8 mouse cellular contexts compared by ENCODE assay signal in the genomic region with DNA sequence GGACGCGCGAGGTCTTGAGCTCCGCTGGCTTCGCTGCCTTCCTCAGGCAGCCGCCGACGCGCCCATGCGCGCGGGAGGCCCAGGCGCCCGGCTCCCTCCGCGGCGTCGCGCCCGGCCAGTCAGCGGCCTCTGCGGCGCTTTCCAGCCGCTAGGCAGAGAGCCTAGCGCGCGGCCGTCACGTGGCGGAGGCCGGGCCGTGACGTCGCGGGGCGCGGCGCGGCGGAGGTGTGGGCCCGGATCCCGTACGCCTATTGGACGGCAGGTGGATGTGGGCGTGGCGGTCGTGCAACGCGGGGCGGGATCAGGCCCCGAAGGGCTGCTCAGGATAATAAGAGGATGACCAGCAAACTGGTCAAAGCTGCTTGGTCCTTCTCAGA. TPM values are rescaled to one million over a fixed set of nuclear protein-coding genes. Genes with fewer than 3 reads are reported as not detected.
DNase-seq lines count a peak whose midpoint lies in the region; ATAC-seq and TF ChIP-seq lines count a peak whose summit lies in the region.

A gene (minus strand): TSS at position 184 of the 377 bp plus-strand sequence.

- H3K4me2 ChIP-seq in kidney, embryonic 15.5 days: peak within 1 kb of the TSS; percentile 95
- peak within 1 kb of the TSS; percentile 92 for H3K4me2 ChIP-seq in myocyte (ENCODE audit: low read depth)

- peak within 1 kb of the TSS; percentile 96 for H3K4me3 ChIP-seq in bone marrow macrophage, adult 2 months (ENCODE audit: insufficient read depth, low read length)
- peak within 1 kb of the TSS; percentile 96 for H3K4me3 ChIP-seq in embryonic fibroblast, embryonic 13.5 days (ENCODE audit: insufficient read depth, low read length)
- H3K4me3 ChIP-seq in heart, embryonic 10.5 days: peak within 1 kb of the TSS; percentile 87
- H3K4me3 ChIP-seq in kidney, embryonic 15.5 days (replicated peaks): peak within 1 kb of the TSS; percentile 79
- peak within 1 kb of the TSS; percentile 97 for H3K4me3 ChIP-seq in liver, adult 2 months (ENCODE audit: insufficient read depth, low read depth, low read length)
- H3K4me3 ChIP-seq in myocyte: peak within 1 kb of the TSS; percentile 51

- peak; percentile 95 for DNase-seq in A20 (ENCODE audit: low read depth, low spot score)
- peak; percentile 97 for DNase-seq in heart, embryonic 10.5 days (ENCODE audit: low spot score)
- DNase-seq in liver, adult 2 months (ENCODE audit: extremely low read depth, low read depth, low spot score): peak; percentile 76
- DNase-seq in splenic B cell, adult 2 months (ENCODE audit: low read depth, low spot score): peak; percentile 95

- peaks cover 18% of the 10 kb centered on the region for H3K27me3 ChIP-seq in heart, embryonic 10.5 days (ENCODE audit: insufficient read depth, poor library complexity, severe bottlenecking)
- H3K27me3 ChIP-seq in kidney, embryonic 15.5 days: no peaks in the 10 kb centered on the region
- H3K27me3 ChIP-seq in liver, adult 2 months (ENCODE audit: control insufficient read depth, insufficient read depth, low read length): no peaks in the 10 kb centered on the region
- H3K27me3 ChIP-seq in myocyte (ENCODE audit: control insufficient read depth, insufficient read depth, insufficient read length): no peaks in the 10 kb centered on the region
- no peaks in the 10 kb centered on the region; the same call in 1 of the 2 replicates for H3K27me3 ChIP-seq in splenic B cell, adult 2 months (ENCODE audit: control insufficient read depth, insufficient read depth, low read length, poor library complexity, severe bottlenecking)

- WGBS in heart, embryonic 10.5 days: under 1% methylated on average over 51 of the region's 51 CpGs
- WGBS in kidney, embryonic 15.5 days: 0% methylated on average over 50 of the region's 51 CpGs
- WGBS in liver, adult 2 months: under 1% methylated on average over 51 of the region's 51 CpGs

- H3K27ac ChIP-seq in bone marrow macrophage, adult 2 months (ENCODE audit: insufficient read depth, low read depth, low read length): no peak within 1 kb of the TSS
- no peak within 1 kb of the TSS for H3K27ac ChIP-seq in embryonic fibroblast, embryonic 13.5 days (ENCODE audit: insufficient read depth, low read length)
- H3K27ac ChIP-seq in heart, embryonic 10.5 days: peak within 1 kb of the TSS; percentile 92
- H3K27ac ChIP-seq in kidney, embryonic 15.5 days: peak within 1 kb of the TSS; percentile 90
- peak within 1 kb of the TSS; percentile 95 for H3K27ac ChIP-seq in liver, adult 2 months (replicated peaks; ENCODE audit: insufficient read depth, low read depth, low read length)

- no peaks in the 10 kb centered on the region for H3K36me3 ChIP-seq in heart, embryonic 10.5 days
- no peaks in the 10 kb centered on the region for H3K36me3 ChIP-seq in kidney, embryonic 15.5 days
- H3K36me3 ChIP-seq in liver, adult 2 months (ENCODE audit: control insufficient read depth, insufficient read depth, low read length): no peaks in the 10 kb centered on the region; the same call in 1 of the 2 replicates
- H3K36me3 ChIP-seq in myocyte (ENCODE audit: control insufficient read depth, insufficient read depth): no peaks in the 10 kb centered on the region
- H3K36me3 ChIP-seq in splenic B cell, adult 2 months (ENCODE audit: control insufficient read depth, insufficient read depth, low read length, poor library complexity, severe bottlenecking): no peaks in the 10 kb centered on the region

- peak within 1 kb of the TSS; percentile 85 for H3K9ac ChIP-seq in kidney, embryonic 15.5 days
- H3K9ac ChIP-seq in liver, adult 2 months (ENCODE audit: low read depth, low read length): peak within 1 kb of the TSS; percentile 99

- peaks cover 32% of the 10 kb centered on the region for H3K4me1 ChIP-seq in bone marrow macrophage, adult 2 months (ENCODE audit: control insufficient read depth, insufficient read depth, low read length)
- peaks cover 7% of the 10 kb centered on the region for H3K4me1 ChIP-seq in embryonic fibroblast, embryonic 13.5 days (ENCODE audit: control insufficient read depth, insufficient read depth, low read length)
- H3K4me1 ChIP-seq in heart, embryonic 10.5 days: peaks cover 34% of the 10 kb centered on the region
- H3K4me1 ChIP-seq in kidney, embryonic 15.5 days: peaks cover 33% of the 10 kb centered on the region
- peaks cover 36% of the 10 kb centered on the region for H3K4me1 ChIP-seq in liver, adult 2 months (ENCODE audit: control insufficient read depth, insufficient read depth, low read length)

- peak; percentile 97 for ATAC-seq in kidney, embryonic 15.5 days (replicated peaks; ENCODE audit: low FRiP score)

- peaks cover 25% of the 10 kb centered on the region for H3K79me2 ChIP-seq in liver, adult 2 months (ENCODE audit: control insufficient read depth, insufficient read depth, low read length)
- peaks cover 36% of the 10 kb centered on the region for H3K79me2 ChIP-seq in myocyte (ENCODE audit: control insufficient read depth, insufficient read depth)

- H3K9me3 ChIP-seq in heart, embryonic 10.5 days: no peaks in the 10 kb centered on the region
- H3K9me3 ChIP-seq in kidney, embryonic 15.5 days (replicated peaks): no peaks in the 10 kb centered on the region

- peak within 1 kb of the TSS; percentile 87 for H3ac ChIP-seq in myocyte (ENCODE audit: control insufficient read depth, insufficient read length)

- TF ChIP-seq CTCF in bone marrow macrophage, adult 2 months (IDR thresholded peaks at IDR 0.05; ENCODE audit: low read depth, low read length): no peak
- no peak for TF ChIP-seq CTCF in embryonic fibroblast, embryonic 13.5 days (IDR thresholded peaks at IDR 0.05; ENCODE audit: borderline replicate concordance, insufficient read depth, low read length)
- no peak for TF ChIP-seq CTCF in liver, adult 2 months (IDR thresholded peaks at IDR 0.05; ENCODE audit: low read depth, low read length)

- peak; percentile 60; the same call in 1 of the 2 replicates for TF ChIP-seq POLR2A in bone marrow macrophage, adult 2 months (IDR thresholded peaks at IDR 0.05; ENCODE audit: borderline replicate concordance, low read depth, low read length)
- TF ChIP-seq POLR2A in embryonic fibroblast, embryonic 13.5 days (IDR thresholded peaks at IDR 0.05; ENCODE audit: low read depth, low read length): peak; percentile 81
- peak; percentile 95 for TF ChIP-seq POLR2A in liver, adult 2 months (IDR thresholded peaks at IDR 0.05; ENCODE audit: extremely low read depth, insufficient read depth, low read length)
- peak; percentile 99 for TF ChIP-seq POLR2A in myocyte (IDR thresholded peaks at IDR 0.05; ENCODE audit: insufficient read length, low read depth)

TF ChIP-seq in myocyte, 11 proteins besides CTCF, POLR2A, EP300 and RAD21:
- TF ChIP-seq E2F4 (IDR thresholded peaks at IDR 0.05; ENCODE audit: insufficient read depth) (peak; percentile 2), USF1 (IDR thresholded peaks at IDR 0.05; ENCODE audit: low read depth) (peak; percentile 87), MAX (IDR thresholded peaks at IDR 0.05; ENCODE audit: low read depth) (peak; percentile 12), POLR2AphosphoS2 (IDR thresholded peaks at IDR 0.05; ENCODE audit: insufficient read length, low read depth) (peak; percentile 96), SRF (IDR thresholded peaks at IDR 0.05; ENCODE audit: control insufficient read depth, insufficient read length, low read depth) (no peak), MYOG (IDR thresholded peaks at IDR 0.05; ENCODE audit: control insufficient read depth in 1 of 3, insufficient read depth in 1 of 3, insufficient read length in 2 of 3, low read depth in 2 of 3) (no peak), TCF12 (IDR thresholded peaks at IDR 0.05; ENCODE audit: insufficient read depth, poor library complexity, severe bottlenecking) (no peak), TCF3 (IDR thresholded peaks at IDR 0.05; ENCODE audit: insufficient read length, low read depth) (no peak)

RNA-seq across cellular contexts. Expression of the gene that starts here (rescaled TPM):
- 3.0 and 3.1 TPM in 2 replicates for polyA plus RNA-seq in bone marrow macrophage, adult 2 months (2012; ENCODE audit: insufficient read depth, insufficient read length, missing spikeins)
- 5.7 and 7.4 TPM in 2 replicates for polyA plus RNA-seq in embryonic fibroblast, embryonic 13.5 days (2011; ENCODE audit: insufficient read length, low read depth, missing spikeins)
- polyA plus RNA-seq in heart, embryonic 10.5 days (2016; fragmentation: Nextera tagmentation; extraction: Ambion mirVana): 9.0 and 15.5 TPM in 2 replicates
- 14.2 and 16.0 TPM in 2 replicates for polyA plus RNA-seq in kidney, embryonic 15.5 days (2015; fragmentation: Nextera tagmentation; extraction: Ambion mirVana)
- total RNA-seq in liver, adult 2 months (2014; rRNA removed): 14.3 and 21.5 TPM in 2 replicates
- polyA plus RNA-seq in liver, adult 2 months (2012; rRNA removed): 11.0 and 12.7 TPM in 2 replicates
- 34.3 TPM for polyA plus RNA-seq in myocyte (2012; fragmentation: generic; extraction: Trizol)

Comparison
In these comparisons a context has a peak if more than half of its experiments do, and no peak if none do; other contexts are left out.
1. H3K27ac ChIP-seq: peak in heart, embryonic 10.5 days (single experiment), kidney, embryonic 15.5 days (single experiment) and liver, adult 2 months (single experiment); none in bone marrow macrophage, adult 2 months (single experiment) and embryonic fibroblast, embryonic 13.5 days (single experiment).
2. Peak in every context shown above with its lines, with median percentiles within 50 percentile points of each other: DNase-seq, H3K4me3 ChIP-seq and POLR2A ChIP-seq.